Mouse (Mus musculus): ENCODE measurements around the gene Mamdc2.

GRCm38 (mm10) chr19:23447988-23448497 lies at the start of gene Mamdc2:
- no peak for TF ChIP-seq CTCF (IDR thresholded peaks at IDR 0.05)
- no peak for TF ChIP-seq EP300 (IDR thresholded peaks at IDR 0.05)
